Mouse (Mus musculus) lung, adult 2 months (tissue): Measurements from ENCODE around the gene Aste1. TPM values are rescaled to one million over a fixed set of nuclear protein-coding genes. Genes with fewer than 3 reads are reported as not detected.

Experiments
- DNase-seq: peaks from one replicate; pipeline ENCODE4 v3.0.0; 2022
- H3K4me1 ChIP-seq: fragments of 200-500 bp; 2 replicates; pipeline ENCODE4 v1.6.1; 2011; ENCODE audit warnings: low read length; ENCODE audit not compliant: control insufficient read depth, insufficient read depth
- H3K4me3 ChIP-seq: fragments of 200-500 bp; replicated peaks from 2 replicates; pipeline ENCODE3; 2011; ENCODE audit warnings: low read depth, mild to moderate bottlenecking, control low read depth, low read length; ENCODE audit errors: extremely low read depth
- CTCF ChIP-seq: fragments of 200-500 bp; IDR thresholded peaks from 2 replicates; pipeline ENCODE4 v1.5.1; 2011; ENCODE audit warnings: mild to moderate bottlenecking, low read length, control low read depth; ENCODE audit not compliant: insufficient read depth
- POLR2A ChIP-seq: fragments of 200-500 bp; IDR thresholded peaks from 2 replicates; pipeline ENCODE4 v1.6.1; 2011; ENCODE audit warnings: low read depth, mild to moderate bottlenecking, control low read depth, low read length, borderline replicate concordance; ENCODE audit errors: extremely low read depth
- WGBS: fragments of 180-500 bp; shearing (Covaris S2); methylation state at CpG from one replicate; pipeline ENCODE4 v1.1.7; 2018; 5-methylcytosine and 5-hydroxymethylcytosine counted together
- polyA plus RNA-seq: library from polyadenylated mRNA; depleted of rRNA; stranded (reverse); fragments of >200 nt; gene quantifications from 2 replicates; pipeline ENCODE4 v1.2.3, GENCODE M21; 2012; rRNA removed

Gene Aste1
- 4.0 and 4.6 TPM in 2 replicates for polyA plus RNA-seq

- H3K4me3 ChIP-seq: peak within 1 kb of the TSS; percentile 76
- peaks cover 2% of the 10 kb centered on the region for H3K4me1 ChIP-seq
- TF ChIP-seq POLR2A: peak; percentile 7; the same call in 1 of the 2 replicates
- no peak for TF ChIP-seq CTCF
- WGBS: under 1% methylated on average over 44 of the region's 44 CpGs
- DNase-seq: peak; percentile 95
Measured at GRCm38 (mm10) chr9:105395218-105395627, at the start of gene Aste1, which contains the start of gene Nek11. TSS of gene Aste1 (plus strand) at chr9:105395392. TSS of gene Nek11 (minus strand) at chr9:105395524.

GRCm38 (mm10) chr9:105348242-105349031 is 46.8 kb upstream of the Aste1 start:
- WGBS: 69% methylated on average over 10 of the region's 10 CpGs
- H3K4me1 ChIP-seq: no peaks in the 10 kb centered on the region
- TF ChIP-seq POLR2A (no peak), CTCF (no peak)
- no peak for DNase-seq
- no peak overlapping the region for H3K4me3 ChIP-seq

GRCm38 (mm10) chr9:105349034-105349433 is 46.2 kb upstream of the Aste1 start:
- TF ChIP-seq CTCF: no peak
- no peak for TF ChIP-seq POLR2A
- DNase-seq: no peak
- WGBS: 69% methylated on average over 5 of the region's 5 CpGs

GRCm38 (mm10) chr9:105362181-105362580 is 33.0 kb upstream of the Aste1 start:
- Histone ChIP-seq H3K4me1 (no peaks in the 10 kb centered on the region), H3K4me3 (no peak overlapping the region)
- WGBS: 72% methylated on average over 2 of the region's 2 CpGs
- DNase-seq: no peak
- TF ChIP-seq CTCF (no peak), POLR2A (no peak)

More at GRCm38 (mm10) chr9:105349034-105349433, 46.2 kb upstream of the Aste1 start:
- Histone ChIP-seq H3K4me1 (no peaks in the 10 kb centered on the region), H3K4me3 (no peak overlapping the region)

GRCm38 (mm10) chr9:105363520-105364231 is 31.5 kb upstream of the Aste1 start:
- WGBS: 75% methylated on average over 5 of the region's 5 CpGs
- TF ChIP-seq POLR2A (no peak), CTCF (no peak)
- no peaks in the 10 kb centered on the region for H3K4me1 ChIP-seq
- H3K4me3 ChIP-seq: no peak overlapping the region
- no peak for DNase-seq

- H3K4me1 ChIP-seq: no peaks in the 10 kb centered on the region
- H3K4me3 ChIP-seq: no peak overlapping the region
- TF ChIP-seq POLR2A: no peak
- no peak for TF ChIP-seq CTCF
- no peak for DNase-seq
- WGBS: 84% methylated on average over 4 of the region's 4 CpGs
Measured at GRCm38 (mm10) chr9:105366199-105366598, 29.0 kb upstream of the Aste1 start.

GRCm38 (mm10) chr9:105368605-105369004 is 26.6 kb upstream of the Aste1 start:
- H3K4me1 ChIP-seq: no peaks in the 10 kb centered on the region
- TF ChIP-seq CTCF (no peak), POLR2A (no peak)
- WGBS: 72% methylated on average over 3 of the region's 3 CpGs
- no peak overlapping the region for H3K4me3 ChIP-seq
- DNase-seq: no peak

- no peaks in the 10 kb centered on the region for H3K4me1 ChIP-seq
- WGBS: 47% methylated on average over 5 of the region's 5 CpGs
- no peak for DNase-seq
- TF ChIP-seq POLR2A: no peak
- no peak for TF ChIP-seq CTCF
- H3K4me3 ChIP-seq: no peak overlapping the region
Measured at GRCm38 (mm10) chr9:105374361-105374760, 20.8 kb upstream of the Aste1 start.

- TF ChIP-seq CTCF (no peak), POLR2A (no peak)
- 68% methylated on average over 7 of the region's 7 CpGs for WGBS
- no peaks in the 10 kb centered on the region for H3K4me1 ChIP-seq
- DNase-seq: no peak
- H3K4me3 ChIP-seq: no peak overlapping the region
Measured at GRCm38 (mm10) chr9:105376411-105376810, 18.8 kb upstream of the Aste1 start.
